Mouse (Mus musculus): Measurements from ENCODE around the gene Tcirg1. TPM values are rescaled to one million over a fixed set of nuclear protein-coding genes. Genes with fewer than 3 reads are reported as not detected.

Tcirg1 gene
- total RNA-seq, 2 experiments from 2014 or later: 8.0 to 9.2 TPM

- DNase-seq: peak; percentile 96 to 97
These were observed 55.4 kb downstream of the Tcirg1 start, which contains the start of gene Chka for GRCm38 (mm10) chr19:3851502-3851962. TSS of gene Chka (plus strand) at chr19:3851773.

GRCm38 (mm10) chr19:3850847-3851469, 56.0 kb downstream of the Tcirg1 start:
- DNase-seq: peak in 1 of 2 experiments; percentile 27

- DNase-seq: peak in 1 of 2 experiments; percentile 16
These were observed 56.9 kb downstream of the Tcirg1 start for GRCm38 (mm10) chr19:3850076-3850475.

- no peak for DNase-seq
These were observed 57.7 kb downstream of the Tcirg1 start for GRCm38 (mm10) chr19:3849251-3849650.

GRCm38 (mm10) chr19:3848207-3848808, 58.6 kb downstream of the Tcirg1 start:
- DNase-seq: no peak

- no peak for DNase-seq
These were observed 59.2 kb downstream of the Tcirg1 start for GRCm38 (mm10) chr19:3847711-3848110.

GRCm38 (mm10) chr19:3846676-3847604, 60.0 kb downstream of the Tcirg1 start:
- no peak for DNase-seq

Other genes with a start within 250 kb of the Tcirg1 start
- gene Lrp5, start 220.6 kb downstream of the Tcirg1 start, total RNA-seq (2021): 10 to 100 TPM; 46.5 to 49.3 TPM
- gene 1810055G02Rik, start 198.8 kb downstream of the Tcirg1 start, total RNA-seq (2021): 1 to 10 TPM; 5.5 to 8.3 TPM
- gene Kmt5b, start 139.7 kb downstream of the Tcirg1 start, total RNA-seq (2021): 10 to 100 TPM; 27.2 to 29.3 TPM
- 10 to 100 TPM; 11.8 to 15.5 TPM for gene Chka, start 55.4 kb downstream of the Tcirg1 start, total RNA-seq (2021)
- gene Ndufs8, start 5.6 kb upstream of the Tcirg1 start, total RNA-seq (2021): 100 to 1,000 TPM; 489 to 502 TPM
- gene Aldh3b1, start 22.7 kb upstream of the Tcirg1 start, total RNA-seq (2021): 1 to 10 TPM; 1.3 to 2.0 TPM
- 10 to 100 TPM; 17.7 to 23.9 TPM for gene Unc93b1, start 28.1 kb upstream of the Tcirg1 start, total RNA-seq (2021)
- under 1 TPM; 0.28 to 0.30 TPM for gene Aldh3b3, start 51.5 kb upstream of the Tcirg1 start, total RNA-seq (2021)
- gene Aldh3b2, start 65.2 kb upstream of the Tcirg1 start, total RNA-seq (2021): under 1 TPM; 0.22 to 0.98 TPM
- 10 to 100 TPM; 24.3 to 28.5 TPM for gene Acy3, start 79.4 kb upstream of the Tcirg1 start, total RNA-seq (2021)
- gene Tbx10, start 85.6 kb upstream of the Tcirg1 start, total RNA-seq (2021): not detected
- 100 to 1,000 TPM; 162 to 166 TPM for gene Nudt8, start 93.4 kb upstream of the Tcirg1 start, total RNA-seq (2021)
- gene Gm49405, start 93.5 kb upstream of the Tcirg1 start, total RNA-seq (2021): 1 to 10 TPM in 1 of 2 experiments, under 1 TPM in 1; 0.84 to 1.1 TPM
- gene Doc2g, start 96.2 kb upstream of the Tcirg1 start, total RNA-seq (2021): 100 to 1,000 TPM; 241 to 281 TPM
- gene Ndufv1, start 105.7 kb upstream of the Tcirg1 start, total RNA-seq (2021): 1,000 to 10,000 TPM; 1,128 to 1,150 TPM
- gene Gstp1, start 130.9 kb upstream of the Tcirg1 start, total RNA-seq (2021): 100 to 1,000 TPM; 350 to 400 TPM
- gene Gstp2, start 138.9 kb upstream of the Tcirg1 start, total RNA-seq (2021): 100 to 1,000 TPM; 123 to 134 TPM
- gene Gstp3, start 152.4 kb upstream of the Tcirg1 start, total RNA-seq (2021): not detected
- gene Cabp2, start 174.4 kb upstream of the Tcirg1 start, total RNA-seq (2021): not detected
- gene Cdk2ap2, start 190.0 kb upstream of the Tcirg1 start, total RNA-seq (2021): 10 to 100 TPM; 34.5 to 37.8 TPM
- 10 to 100 TPM; 16.1 to 21.2 TPM for gene Pitpnm1, start 192.9 kb upstream of the Tcirg1 start, total RNA-seq (2021)
- gene Aip, start 218.7 kb upstream of the Tcirg1 start, total RNA-seq (2021): 10 to 100 TPM; 62.1 to 63.2 TPM
- gene Gpr152, start 232.7 kb upstream of the Tcirg1 start, total RNA-seq (2021): under 1 TPM in 1 of 2 experiments, not detected in 1; 0.08 TPM
- gene Cabp4, start 236.9 kb upstream of the Tcirg1 start, total RNA-seq (2021): under 1 TPM; 0.12 to 0.13 TPM
- gene Coro1b, start 241.5 kb upstream of the Tcirg1 start, total RNA-seq (2021): 10 to 100 TPM; 38.3 to 47.6 TPM
- gene Ptprcap, start 246.5 kb upstream of the Tcirg1 start, total RNA-seq (2021): 1 to 10 TPM in 1 of 2 experiments, under 1 TPM in 1; 0.69 to 8.4 TPM